Mouse (Mus musculus) E14TG2a.4 (cell line): ENCODE measurements around the gene Ano10.
A peak's percentile ranks its signal among the peaks of the same experiment; 100 is the strongest.

Experiments
- H3K27me3 ChIP-seq: 2 replicates; pipeline ENCODE4 v1.6.1; 2014; ENCODE audit warnings: low read length, control low read depth; ENCODE audit not compliant: insufficient read depth
- H3K36me3 ChIP-seq: 2 replicates; pipeline ENCODE4 v1.6.1; 2014; ENCODE audit warnings: low read length, control low read depth; ENCODE audit not compliant: insufficient read depth
- H3K4me1 ChIP-seq: replicated peaks from 2 replicates; pipeline ENCODE4 v1.6.1; 2014; ENCODE audit warnings: low read depth, low read length, control low read depth
- H3K4me3 ChIP-seq: replicated peaks from 2 replicates; pipeline ENCODE4 v1.5.1; 2014; ENCODE audit warnings: mild to moderate bottlenecking, low read length
- H3K9me3 ChIP-seq: 2 replicates; pipeline ENCODE4 v1.6.1; 2014; ENCODE audit warnings: low read length, control low read depth
- CTCF ChIP-seq: conservative IDR thresholded peaks from 2 replicates; pipeline ENCODE4 v1.5.1; 2014; ENCODE audit warnings: low read length
- NANOG ChIP-seq: IDR thresholded peaks from 2 replicates; pipeline ENCODE4 v1.6.1; 2014; ENCODE audit warnings: borderline replicate concordance, low read length, mixed read lengths
- POU5F1 ChIP-seq: IDR thresholded peaks from 2 replicates; pipeline ENCODE4 v1.6.1; 2014; ENCODE audit warnings: low read length, borderline replicate concordance

Ano10 gene

GRCm38 (mm10) chr9:122269256-122270041 lies 24.8 kb downstream of the Ano10 start:
- Histone ChIP-seq H3K9me3 (no peaks in the 10 kb centered on the region), H3K27me3 (no peaks in the 10 kb centered on the region; the same call in 1 of the 2 replicates), H3K36me3 (no peaks in the 10 kb centered on the region), H3K4me1 (no peaks in the 10 kb centered on the region), H3K4me3 (no peak overlapping the region)
- TF ChIP-seq POU5F1 (no peak), CTCF (no peak), NANOG (no peak)

GRCm38 (mm10) chr9:122265526-122266210 lies 28.6 kb downstream of the Ano10 start:
- 0 out of 2 replicates have a peak, but pooled peaks cover 4% of the 10 kb centered on the region for H3K4me1 ChIP-seq
- TF ChIP-seq NANOG = no peak
- no peak for TF ChIP-seq POU5F1
- TF ChIP-seq CTCF = no peak
- H3K9me3 ChIP-seq = no peaks in the 10 kb centered on the region
- H3K36me3 ChIP-seq = no peaks in the 10 kb centered on the region
- no peaks in the 10 kb centered on the region for H3K27me3 ChIP-seq
- H3K4me3 ChIP-seq = no peak overlapping the region

- TF ChIP-seq CTCF (peak; percentile 44), NANOG (no peak)
- Histone ChIP-seq H3K36me3 (no peaks in the 10 kb centered on the region), H3K9me3 (no peaks in the 10 kb centered on the region), H3K27me3 (no peaks in the 10 kb centered on the region), H3K4me1 (0 out of 2 replicates have a peak, but pooled peaks cover 4% of the 10 kb centered on the region), H3K4me3 (peak overlapping the region; percentile 20; the same call in 1 of the 2 replicates)
Measured at GRCm38 (mm10) chr9:122263140-122263539, 31.1 kb downstream of the Ano10 start.

- Histone ChIP-seq H3K9me3 (no peaks in the 10 kb centered on the region), H3K4me1 (no peaks in the 10 kb centered on the region), H3K36me3 (no peaks in the 10 kb centered on the region), H3K27me3 (no peaks in the 10 kb centered on the region), H3K4me3 (no peak overlapping the region)
- TF ChIP-seq POU5F1 (no peak), NANOG (no peak), CTCF (no peak)
Measured at GRCm38 (mm10) chr9:122254386-122254785, 39.8 kb downstream of the Ano10 start.

- Histone ChIP-seq H3K4me1 (no peaks in the 10 kb centered on the region), H3K4me3 (no peak overlapping the region), H3K36me3 (no peaks in the 10 kb centered on the region), H3K9me3 (no peaks in the 10 kb centered on the region), H3K27me3 (no peaks in the 10 kb centered on the region)
- TF ChIP-seq NANOG (no peak), CTCF (peak; percentile 19; the same call in 1 of the 2 replicates), POU5F1 (no peak)
Measured at GRCm38 (mm10) chr9:122252113-122252512, 42.1 kb downstream of the Ano10 start.

GRCm38 (mm10) chr9:122248168-122248567 lies 46.1 kb downstream of the Ano10 start:
- no peak for TF ChIP-seq CTCF
- H3K9me3 ChIP-seq = peaks cover 12% of the 10 kb centered on the region
- no peak overlapping the region for H3K4me3 ChIP-seq
- peaks cover 8% of the 10 kb centered on the region for H3K4me1 ChIP-seq
- H3K27me3 ChIP-seq = no peaks in the 10 kb centered on the region
- H3K36me3 ChIP-seq = no peaks in the 10 kb centered on the region

- H3K9me3 ChIP-seq = peaks cover 12% of the 10 kb centered on the region
- H3K36me3 ChIP-seq = no peaks in the 10 kb centered on the region
- no peak overlapping the region for H3K4me3 ChIP-seq
- peaks cover 11% of the 10 kb centered on the region for H3K4me1 ChIP-seq
- H3K27me3 ChIP-seq = 0 out of 2 replicates have a peak, but pooled peaks cover under 1% of the 10 kb centered on the region
- TF ChIP-seq POU5F1 = no peak
- TF ChIP-seq CTCF = peak; percentile 96
Measured at GRCm38 (mm10) chr9:122247430-122248027, 46.7 kb downstream of the Ano10 start.

GRCm38 (mm10) chr9:122245879-122246278 lies 48.3 kb downstream of the Ano10 start:
- Histone ChIP-seq H3K36me3 (no peaks in the 10 kb centered on the region), H3K9me3 (peaks cover 12% of the 10 kb centered on the region), H3K4me3 (no peak overlapping the region), H3K27me3 (0 out of 2 replicates have a peak, but pooled peaks cover 2% of the 10 kb centered on the region), H3K4me1 (peaks cover 11% of the 10 kb centered on the region)
- no peak for TF ChIP-seq CTCF
- TF ChIP-seq POU5F1 = no peak
- TF ChIP-seq NANOG = no peak
